Comparison of ENCODE assay signal across 8 mouse cellular contexts in the genomic region with DNA sequence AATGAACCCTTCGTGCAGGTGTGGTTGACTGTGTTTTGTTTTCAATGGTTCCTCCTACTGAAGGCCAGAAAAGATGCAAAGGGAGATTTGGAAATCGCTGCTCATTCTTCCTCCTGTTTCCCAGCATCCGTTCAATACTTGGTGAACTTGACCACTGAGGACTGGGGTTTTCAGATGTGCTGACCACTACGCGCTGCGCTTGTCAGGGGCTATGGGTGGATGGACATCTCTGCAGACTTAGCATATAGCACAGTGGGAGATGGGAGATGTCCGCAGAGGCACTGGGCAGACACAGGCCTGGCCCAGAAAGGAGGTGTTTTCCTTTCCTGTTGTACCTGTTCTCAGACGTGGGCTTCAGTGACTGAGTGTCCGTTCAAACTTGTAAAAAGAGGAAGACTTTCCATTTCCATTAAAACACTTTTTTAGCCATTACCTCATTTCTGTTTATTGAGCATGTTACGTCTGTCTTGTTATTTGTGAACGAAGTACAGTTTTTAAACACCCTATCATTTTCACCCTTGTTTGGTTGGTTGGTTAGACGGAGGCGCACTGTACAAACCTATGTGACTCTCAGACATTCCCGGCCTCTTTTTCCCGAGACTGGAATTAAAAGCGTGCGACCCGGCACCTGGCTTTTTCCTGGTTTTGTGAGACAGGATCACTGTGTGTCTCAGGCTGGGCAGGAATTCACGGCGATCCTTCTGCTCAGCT. TPM values are rescaled to one million over a fixed set of nuclear protein-coding genes. Genes with fewer than 3 reads are reported as not detected.
A peak's percentile ranks its signal among the peaks of the same experiment; 100 is the strongest.
DNase-seq lines count a peak whose midpoint lies in the region; ATAC-seq and TF ChIP-seq lines count a peak whose summit lies in the region.

No protein-coding gene starts in this region.

- ATAC-seq in heart, embryonic 12.5 days (ENCODE audit: insufficient number of reproducible peaks, low FRiP score): peak; percentile 71
- ATAC-seq in hindbrain, embryonic 13.5 days (ENCODE audit: low FRiP score): peak; percentile 77
- peak; percentile 25; the same call in 1 of the 2 replicates for ATAC-seq in midbrain, embryonic 11.5 days (ENCODE audit: low FRiP score)

- H3K9me3 ChIP-seq in heart, embryonic 12.5 days (replicated peaks): no peaks in the 10 kb centered on the region
- H3K9me3 ChIP-seq in hindbrain, embryonic 13.5 days: no peaks in the 10 kb centered on the region
- no peaks in the 10 kb centered on the region for H3K9me3 ChIP-seq in midbrain, embryonic 11.5 days (ENCODE audit: control insufficient read depth, low read length)

- 0 out of 2 replicates have a peak overlapping the region, but pooled peaks have one; percentile 25 for H3K27ac ChIP-seq in heart, embryonic 12.5 days (ENCODE audit: poor library complexity, severe bottlenecking)
- no peak overlapping the region for H3K27ac ChIP-seq in cortical plate, adult 2 months (ENCODE audit: insufficient read depth, low read length)
- peak overlapping the region; percentile 90 for H3K27ac ChIP-seq in hindbrain, embryonic 13.5 days
- H3K27ac ChIP-seq in midbrain, embryonic 11.5 days (ENCODE audit: low read depth, low read length): no peak overlapping the region

- no peak for TF ChIP-seq CTCF in cortical plate, adult 2 months (IDR thresholded peaks at IDR 0.05; ENCODE audit: extremely low read depth, insufficient read depth, low read length)

- peak overlapping the region; percentile 69 for H3K4me3 ChIP-seq in heart, embryonic 12.5 days
- H3K4me3 ChIP-seq in cortical plate, adult 2 months (ENCODE audit: insufficient read depth, low read length): peak overlapping the region; percentile 57
- peak overlapping the region; percentile 69 for H3K4me3 ChIP-seq in hindbrain, embryonic 13.5 days
- peak overlapping the region; percentile 75 for H3K4me3 ChIP-seq in midbrain, embryonic 11.5 days (ENCODE audit: low read depth, low read length)

- DNase-seq in heart, postnatal 4 days: no peak
- no peak for DNase-seq in midbrain, embryonic 11.5 days (ENCODE audit: low spot score, missing footprints)
- no peak for DNase-seq in right cerebral cortex, postnatal 36 days (ENCODE audit: low spot score in 2 of 2)
- no peak for DNase-seq in spleen, adult 12 weeks (ENCODE audit: low spot score)
- DNase-seq in frontal cortex, postnatal 36 days (ENCODE audit: low spot score in 2 of 2): no peak

- H3K4me2 ChIP-seq in heart, embryonic 12.5 days: peak overlapping the region; percentile 74
- peak overlapping the region; percentile 88 for H3K4me2 ChIP-seq in hindbrain, embryonic 13.5 days
- H3K4me2 ChIP-seq in midbrain, embryonic 11.5 days: peak overlapping the region; percentile 95

- H3K4me1 ChIP-seq in heart, embryonic 12.5 days (replicated peaks): peaks cover 8% of the 10 kb centered on the region
- peaks cover 3% of the 10 kb centered on the region; the same call in 1 of the 2 replicates for H3K4me1 ChIP-seq in cortical plate, adult 2 months (ENCODE audit: control insufficient read depth, insufficient read depth, low read length)
- peaks cover 18% of the 10 kb centered on the region for H3K4me1 ChIP-seq in hindbrain, embryonic 13.5 days (replicated peaks)
- H3K4me1 ChIP-seq in midbrain, embryonic 11.5 days (ENCODE audit: control insufficient read depth, insufficient read depth, low read length): peaks cover 8% of the 10 kb centered on the region

- peak overlapping the region; percentile 79 for H3K9ac ChIP-seq in heart, embryonic 12.5 days
- peak overlapping the region; percentile 84 for H3K9ac ChIP-seq in hindbrain, embryonic 13.5 days
- peak overlapping the region; percentile 87 for H3K9ac ChIP-seq in midbrain, embryonic 11.5 days (ENCODE audit: low read length)

- TF ChIP-seq POLR2A in cortical plate, adult 2 months (IDR thresholded peaks at IDR 0.05; ENCODE audit: extremely low read depth, insufficient read depth, low read length): no peak

- peaks cover 36% of the 10 kb centered on the region for H3K36me3 ChIP-seq in heart, embryonic 12.5 days
- peaks cover 32% of the 10 kb centered on the region for H3K36me3 ChIP-seq in hindbrain, embryonic 13.5 days
- H3K36me3 ChIP-seq in midbrain, embryonic 11.5 days (ENCODE audit: control insufficient read depth, insufficient read depth, low read length): peaks cover 4% of the 10 kb centered on the region; the same call in 1 of the 2 replicates

- WGBS in heart, embryonic 12.5 days: 33% methylated on average over 20 of the region's 20 CpGs
- 36% methylated on average over 20 of the region's 20 CpGs for WGBS in hindbrain, embryonic 13.5 days
- WGBS in midbrain, embryonic 11.5 days: 38% methylated on average over 20 of the region's 20 CpGs

- H3K27me3 ChIP-seq in heart, embryonic 12.5 days (replicated peaks): no peaks in the 10 kb centered on the region
- H3K27me3 ChIP-seq in hindbrain, embryonic 13.5 days: no peaks in the 10 kb centered on the region
- H3K27me3 ChIP-seq in midbrain, embryonic 11.5 days (ENCODE audit: control insufficient read depth, insufficient read depth, low read length): no peaks in the 10 kb centered on the region

RNA-seq across cellular contexts. Expression of gene Mtg2, which starts 0.5 kb away (rescaled TPM):
- polyA plus RNA-seq in heart, embryonic 12.5 days (2016; fragmentation: Nextera tagmentation; extraction: Ambion mirVana): 23.7 and 24.4 TPM in 2 replicates
- total RNA-seq in heart, postnatal 4 days (2021): 10 to 100 TPM; 14.2 to 16.5 TPM
- 27.4 and 28.4 TPM in 2 replicates for polyA plus RNA-seq in cortical plate, adult 2 months (2012; rRNA removed)
- 31.9 and 35.0 TPM in 2 replicates for polyA plus RNA-seq in hindbrain, embryonic 13.5 days (2015; fragmentation: Nextera tagmentation; extraction: Ambion mirVana)
- 29.8 and 30.3 TPM in 2 replicates for polyA plus RNA-seq in midbrain, embryonic 11.5 days (2014; fragmentation: Nextera tagmentation; extraction: Ambion mirVana)

RNA-seq across cellular contexts. Expression of gene Ss18l1, which starts 27.6 kb away (rescaled TPM):
- polyA plus RNA-seq in heart, embryonic 12.5 days (2016; fragmentation: Nextera tagmentation; extraction: Ambion mirVana): 4.2 and 4.3 TPM in 2 replicates
- total RNA-seq in heart, postnatal 4 days (2021): 1 to 10 TPM; 4.0 TPM
- polyA plus RNA-seq in cortical plate, adult 2 months (2012; rRNA removed): 30.9 and 33.8 TPM in 2 replicates
- 52.7 TPM in 2 replicates for polyA plus RNA-seq in hindbrain, embryonic 13.5 days (2015; fragmentation: Nextera tagmentation; extraction: Ambion mirVana)
- polyA plus RNA-seq in midbrain, embryonic 11.5 days (2014; fragmentation: Nextera tagmentation; extraction: Ambion mirVana): 14.6 and 17.8 TPM in 2 replicates

RNA-seq across cellular contexts. Expression of gene Psma7, which starts 27.7 kb away (rescaled TPM):
- 444 and 452 TPM in 2 replicates for polyA plus RNA-seq in heart, embryonic 12.5 days (2016; fragmentation: Nextera tagmentation; extraction: Ambion mirVana)
- total RNA-seq in heart, postnatal 4 days (2021): 100 to 1,000 TPM; 174 to 190 TPM
- 211 and 215 TPM in 2 replicates for polyA plus RNA-seq in cortical plate, adult 2 months (2012; rRNA removed)
- polyA plus RNA-seq in hindbrain, embryonic 13.5 days (2015; fragmentation: Nextera tagmentation; extraction: Ambion mirVana): 665 and 670 TPM in 2 replicates
- 697 and 701 TPM in 2 replicates for polyA plus RNA-seq in midbrain, embryonic 11.5 days (2014; fragmentation: Nextera tagmentation; extraction: Ambion mirVana)

RNA-seq across cellular contexts. Expression of gene Hrh3, which starts 34.4 kb away (rescaled TPM):
- not detected in 2 replicates for polyA plus RNA-seq in heart, embryonic 12.5 days (2016; fragmentation: Nextera tagmentation; extraction: Ambion mirVana)
- not detected for total RNA-seq in heart, postnatal 4 days (2021)
- 83.6 and 103 TPM in 2 replicates for polyA plus RNA-seq in cortical plate, adult 2 months (2012; rRNA removed)
- polyA plus RNA-seq in hindbrain, embryonic 13.5 days (2015; fragmentation: Nextera tagmentation; extraction: Ambion mirVana): 3.1 TPM in 2 replicates
- 3.0 and 3.2 TPM in 2 replicates for polyA plus RNA-seq in midbrain, embryonic 11.5 days (2014; fragmentation: Nextera tagmentation; extraction: Ambion mirVana)

RNA-seq across cellular contexts. Expression of gene Lsm14b, which starts 45.1 kb away (rescaled TPM):
- 4.8 and 6.9 TPM in 2 replicates for polyA plus RNA-seq in heart, embryonic 12.5 days (2016; fragmentation: Nextera tagmentation; extraction: Ambion mirVana)
- total RNA-seq in heart, postnatal 4 days (2021): 10 to 100 TPM; 48.7 to 49.8 TPM
- polyA plus RNA-seq in cortical plate, adult 2 months (2012; rRNA removed): 78.0 and 80.6 TPM in 2 replicates
- 22.5 and 23.4 TPM in 2 replicates for polyA plus RNA-seq in hindbrain, embryonic 13.5 days (2015; fragmentation: Nextera tagmentation; extraction: Ambion mirVana)
- 11.1 and 14.5 TPM in 2 replicates for polyA plus RNA-seq in midbrain, embryonic 11.5 days (2014; fragmentation: Nextera tagmentation; extraction: Ambion mirVana)

Comparison
In these comparisons a context has a peak if more than half of its experiments do, and no peak if none do; other contexts are left out.
1. ATAC-seq: peak in every context shown above with its lines; median percentile 77 in hindbrain, embryonic 13.5 days; 71 in heart, embryonic 12.5 days; 25 in midbrain, embryonic 11.5 days.
2. H3K27ac ChIP-seq: peak in heart, embryonic 12.5 days (single experiment) and hindbrain, embryonic 13.5 days (single experiment); none in cortical plate, adult 2 months (single experiment) and midbrain, embryonic 11.5 days (single experiment).
3. Peak in every context shown above with its lines, with median percentiles within 50 percentile points of each other: H3K4me2 ChIP-seq, H3K4me3 ChIP-seq and H3K9ac ChIP-seq.